Mouse (Mus musculus): ENCODE results near the gene Kcnq4.

- TF ChIP-seq ZC3H11A (IDR thresholded peaks at IDR 0.05; ENCODE audit: borderline replicate concordance, low read depth, low read length) (no peak), HCFC1 (IDR thresholded peaks at IDR 0.05; ENCODE audit: borderline replicate concordance, insufficient read depth, low read length) (no peak), ZNF384 (IDR thresholded peaks at IDR 0.05; ENCODE audit: low read depth, low read length) (no peak), MAFK (IDR thresholded peaks at IDR 0.05; ENCODE audit: insufficient read depth, low read depth, low read length) (no peak)
Measured at GRCm38 (mm10) chr4:120747243-120747792, 1.1 kb downstream of the Kcnq4 start.

All from ES-E14 (cell line).